ENCODE assay signal across 8 mouse cellular contexts in genomic region chr10:126979121-126979635, GRCm38 (mm10). TPM values are rescaled to one million over a fixed set of nuclear protein-coding genes. Genes with fewer than 3 reads are reported as not detected.
DNase-seq lines count a peak whose midpoint lies in the region; ATAC-seq and TF ChIP-seq lines count a peak whose summit lies in the region.

No protein-coding gene starts in this region.

- no peak for DNase-seq in layer of hippocampus, adult 2 months (ENCODE audit: low spot score in 2 of 2)
- no peak for DNase-seq in layer of hippocampus, adult 9-10 months (ENCODE audit: low spot score)
- peak; percentile 83 to 92 for DNase-seq in adrenal gland, postnatal 36 days
- no peak for DNase-seq in hindbrain, embryonic 14.5 days (ENCODE audit: low spot score)
- DNase-seq in liver, embryonic 11.5 days (ENCODE audit: low spot score): peak; percentile 66
- DNase-seq in natural killer cell, adult 2 months (ENCODE audit: low spot score in 2 of 2): peak; percentile 43 to 49
- peak; percentile 52 for DNase-seq in thymus, postnatal 25 days

- no peaks in the 10 kb centered on the region for H3K36me3 ChIP-seq in forebrain, embryonic 16.5 days (ENCODE audit: control insufficient read depth, insufficient read depth)
- no peaks in the 10 kb centered on the region for H3K36me3 ChIP-seq in hindbrain, embryonic 14.5 days (replicated peaks; ENCODE audit: control insufficient read depth, insufficient read depth)
- no peaks in the 10 kb centered on the region; the same call in 1 of the 2 replicates for H3K36me3 ChIP-seq in liver, embryonic 11.5 days (ENCODE audit: control insufficient read depth, insufficient read depth, low read length)

- 0% methylated on average over 37 of the region's 62 CpGs for WGBS in forebrain, embryonic 16.5 days
- WGBS in hindbrain, embryonic 14.5 days: under 1% methylated on average over 48 of the region's 62 CpGs
- 2% methylated on average over 52 of the region's 62 CpGs for WGBS in liver, embryonic 11.5 days

- H3K4me1 ChIP-seq in forebrain, embryonic 16.5 days (replicated peaks; ENCODE audit: control insufficient read depth, insufficient read depth, low read length): peaks cover 42% of the 10 kb centered on the region
- peaks cover 39% of the 10 kb centered on the region for H3K4me1 ChIP-seq in hindbrain, embryonic 14.5 days (replicated peaks; ENCODE audit: control insufficient read depth, insufficient read depth, low read length)
- H3K4me1 ChIP-seq in liver, embryonic 11.5 days (replicated peaks; ENCODE audit: control insufficient read depth, insufficient read depth, low read length): peaks cover 48% of the 10 kb centered on the region

- peak overlapping the region; percentile 100 for H3K27ac ChIP-seq in layer of hippocampus, adult 2 months
- peak overlapping the region; percentile 100 for H3K27ac ChIP-seq in forebrain, embryonic 16.5 days (ENCODE audit: low read length)
- H3K27ac ChIP-seq in hindbrain, embryonic 14.5 days: peak overlapping the region; percentile 99
- H3K27ac ChIP-seq in liver, embryonic 11.5 days (ENCODE audit: low read depth, low read length): peak overlapping the region; percentile 97

- peak overlapping the region; percentile 93 for H3K4me3 ChIP-seq in layer of hippocampus, adult 2 months
- peak overlapping the region; percentile 90 for H3K4me3 ChIP-seq in forebrain, embryonic 16.5 days (replicated peaks; ENCODE audit: low read length)
- peak overlapping the region; percentile 92 for H3K4me3 ChIP-seq in hindbrain, embryonic 14.5 days (replicated peaks; ENCODE audit: low read length)
- H3K4me3 ChIP-seq in liver, embryonic 11.5 days (ENCODE audit: low read depth, low read length): peak overlapping the region; percentile 99

- TF ChIP-seq CTCF in layer of hippocampus, adult 2 months (conservative IDR thresholded peaks at IDR 0.05): no peak

- H3K27me3 ChIP-seq in forebrain, embryonic 16.5 days (replicated peaks; ENCODE audit: control insufficient read depth, insufficient read depth, low read length): no peaks in the 10 kb centered on the region
- no peaks in the 10 kb centered on the region for H3K27me3 ChIP-seq in hindbrain, embryonic 14.5 days (ENCODE audit: control insufficient read depth, insufficient read depth, low read length)
- H3K27me3 ChIP-seq in liver, embryonic 11.5 days (replicated peaks; ENCODE audit: control insufficient read depth, insufficient read depth, low read length): no peaks in the 10 kb centered on the region

- peak; percentile 22 for ATAC-seq in forebrain, embryonic 16.5 days
- ATAC-seq in hindbrain, embryonic 14.5 days (ENCODE audit: low FRiP score): peak; percentile 3; the same call in 1 of the 2 replicates
- ATAC-seq in liver, embryonic 11.5 days (replicated peaks; ENCODE audit: low FRiP score): peak; percentile 16

- peak overlapping the region; percentile 92 for H3K9ac ChIP-seq in forebrain, embryonic 16.5 days (replicated peaks; ENCODE audit: low read depth, low read length)
- peak overlapping the region; percentile 93 for H3K9ac ChIP-seq in hindbrain, embryonic 14.5 days
- H3K9ac ChIP-seq in liver, embryonic 11.5 days (ENCODE audit: low read depth, low read length): peak overlapping the region; percentile 93

- peak overlapping the region; percentile 77 for H3K4me2 ChIP-seq in forebrain, embryonic 16.5 days (ENCODE audit: low read length)
- H3K4me2 ChIP-seq in hindbrain, embryonic 14.5 days (replicated peaks): peak overlapping the region; percentile 76
- peak overlapping the region; percentile 81 for H3K4me2 ChIP-seq in liver, embryonic 11.5 days

- H3K9me3 ChIP-seq in forebrain, embryonic 16.5 days (ENCODE audit: control insufficient read depth, low read length): no peaks in the 10 kb centered on the region
- H3K9me3 ChIP-seq in hindbrain, embryonic 14.5 days (ENCODE audit: control insufficient read depth, low read length): no peaks in the 10 kb centered on the region
- H3K9me3 ChIP-seq in liver, embryonic 11.5 days (ENCODE audit: control insufficient read depth, low read length): no peaks in the 10 kb centered on the region

RNA-seq across cellular contexts. Expression of gene Ctdsp2, which starts 0.7 kb away (rescaled TPM):
- total RNA-seq in layer of hippocampus, adult 2 months (2021): 100 to 1,000 TPM; 106 to 116 TPM
- total RNA-seq in adrenal gland, postnatal 36 days (2021): 100 to 1,000 TPM; 102 to 158 TPM
- polyA plus RNA-seq in forebrain, embryonic 16.5 days (2015; fragmentation: Nextera tagmentation; extraction: Ambion mirVana): 22.9 and 27.6 TPM in 2 replicates
- 22.9 and 25.0 TPM in 2 replicates for polyA plus RNA-seq in hindbrain, embryonic 14.5 days (2014; fragmentation: Nextera tagmentation; extraction: Ambion mirVana)
- polyA plus RNA-seq in liver, embryonic 11.5 days (2014; fragmentation: Nextera tagmentation; extraction: Ambion mirVana): 37.4 and 42.2 TPM in 2 replicates

RNA-seq across cellular contexts. Expression of gene Avil, which starts 21.3 kb away (rescaled TPM):
- total RNA-seq in layer of hippocampus, adult 2 months (2021): under 1 TPM; 0.32 to 0.87 TPM
- 1 to 10 TPM; 2.7 to 4.5 TPM for total RNA-seq in adrenal gland, postnatal 36 days (2021)
- polyA plus RNA-seq in forebrain, embryonic 16.5 days (2015; fragmentation: Nextera tagmentation; extraction: Ambion mirVana): 0.15 and 0.40 TPM in 2 replicates
- polyA plus RNA-seq in hindbrain, embryonic 14.5 days (2014; fragmentation: Nextera tagmentation; extraction: Ambion mirVana): 0.60 and 2.5 TPM in 2 replicates
- 0.10 and 0.13 TPM in 2 replicates for polyA plus RNA-seq in liver, embryonic 11.5 days (2014; fragmentation: Nextera tagmentation; extraction: Ambion mirVana)

RNA-seq across cellular contexts. Expression of gene Tsfm, which starts 51.5 kb away (rescaled TPM):
- total RNA-seq in layer of hippocampus, adult 2 months (2021): 10 to 100 TPM; 29.7 to 30.1 TPM
- total RNA-seq in adrenal gland, postnatal 36 days (2021): 10 to 100 TPM; 64.4 to 71.3 TPM
- polyA plus RNA-seq in forebrain, embryonic 16.5 days (2015; fragmentation: Nextera tagmentation; extraction: Ambion mirVana): 60.8 and 66.0 TPM in 2 replicates
- 59.1 and 65.0 TPM in 2 replicates for polyA plus RNA-seq in hindbrain, embryonic 14.5 days (2014; fragmentation: Nextera tagmentation; extraction: Ambion mirVana)
- 110 and 119 TPM in 2 replicates for polyA plus RNA-seq in liver, embryonic 11.5 days (2014; fragmentation: Nextera tagmentation; extraction: Ambion mirVana)

Comparison
In these comparisons a context has a peak if more than half of its experiments do, and no peak if none do; other contexts are left out.
1. DNase-seq: peak in adrenal gland, postnatal 36 days (2 of 2), liver, embryonic 11.5 days (single experiment), natural killer cell, adult 2 months (2 of 2) and thymus, postnatal 25 days (single experiment); none in layer of hippocampus, adult 2 months (0 of 2), layer of hippocampus, adult 9-10 months (single experiment) and hindbrain, embryonic 14.5 days (single experiment).
2. Peak in every context shown above with its lines, with median percentiles within 50 percentile points of each other: H3K27ac ChIP-seq, H3K4me3 ChIP-seq, ATAC-seq, H3K4me2 ChIP-seq and H3K9ac ChIP-seq.